Mouse (Mus musculus): ENCODE data around the gene Olfr221. TPM values are rescaled to one million over a fixed set of nuclear protein-coding genes. Genes with fewer than 3 reads are reported as not detected.

The Olfr221 gene
- 0.03 TPM in 1 of 2 replicates, not detected in the other for polyA plus RNA-seq (2012)

DNA sequence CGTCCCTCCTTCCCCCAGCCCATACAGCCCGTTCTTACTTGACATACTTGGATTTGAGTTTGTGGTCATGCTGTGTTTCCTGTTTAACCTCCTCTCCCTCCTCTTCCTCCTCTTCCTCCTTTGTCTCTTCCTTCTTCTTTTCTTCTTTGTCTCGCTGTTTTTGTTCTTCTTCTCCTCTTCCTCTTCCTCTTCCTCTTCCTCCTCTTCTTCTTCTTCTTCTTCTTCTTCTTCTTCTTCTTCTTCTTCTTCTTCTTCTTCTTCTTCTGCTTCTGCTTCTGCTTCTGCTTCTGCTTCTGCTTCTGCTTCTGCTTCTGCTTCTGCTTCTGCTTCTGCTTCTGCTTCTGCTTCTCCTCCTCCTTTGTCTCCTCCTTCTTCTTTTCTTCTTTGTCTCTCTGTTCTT is at the start of gene Olfr221:
Olfr221 (minus strand) TSS at position 101 of the 400 bp plus-strand sequence.

DNA sequence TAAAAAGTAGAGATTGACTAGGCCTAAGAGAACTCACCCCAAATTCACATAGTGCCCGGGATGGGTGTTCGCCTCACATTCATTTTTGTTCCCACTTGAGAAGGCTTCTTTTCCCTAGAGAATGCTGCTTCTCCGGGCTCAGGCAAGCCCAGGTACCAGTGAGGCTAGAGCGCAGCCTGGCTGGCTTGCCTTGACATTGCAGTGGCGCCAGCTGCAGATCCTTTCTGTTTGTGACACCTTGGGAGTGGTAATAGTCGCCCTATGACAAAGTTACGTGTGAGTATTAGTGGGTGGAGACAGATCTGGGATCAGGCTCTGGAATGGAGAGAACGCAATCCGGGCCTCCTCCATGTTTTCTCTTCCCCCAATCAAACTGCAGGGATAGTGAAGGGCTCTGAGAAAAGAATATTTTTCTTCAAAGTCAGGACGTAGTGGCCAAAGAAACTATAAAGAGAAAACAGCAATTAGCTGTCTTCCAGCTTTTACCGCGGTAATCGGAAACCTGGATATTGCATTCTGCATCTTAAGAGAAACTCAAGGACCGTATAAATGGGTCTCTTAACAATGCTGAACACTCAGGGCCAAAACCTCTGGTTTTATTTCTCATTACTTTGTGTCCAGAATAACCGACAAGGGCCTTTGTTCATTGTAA is 21.6 kb downstream of the Olfr221 start, which contains the start of gene Zfp219:
Zfp219 (minus strand) TSS at position 248 of the 652 bp plus-strand sequence.

DNA sequence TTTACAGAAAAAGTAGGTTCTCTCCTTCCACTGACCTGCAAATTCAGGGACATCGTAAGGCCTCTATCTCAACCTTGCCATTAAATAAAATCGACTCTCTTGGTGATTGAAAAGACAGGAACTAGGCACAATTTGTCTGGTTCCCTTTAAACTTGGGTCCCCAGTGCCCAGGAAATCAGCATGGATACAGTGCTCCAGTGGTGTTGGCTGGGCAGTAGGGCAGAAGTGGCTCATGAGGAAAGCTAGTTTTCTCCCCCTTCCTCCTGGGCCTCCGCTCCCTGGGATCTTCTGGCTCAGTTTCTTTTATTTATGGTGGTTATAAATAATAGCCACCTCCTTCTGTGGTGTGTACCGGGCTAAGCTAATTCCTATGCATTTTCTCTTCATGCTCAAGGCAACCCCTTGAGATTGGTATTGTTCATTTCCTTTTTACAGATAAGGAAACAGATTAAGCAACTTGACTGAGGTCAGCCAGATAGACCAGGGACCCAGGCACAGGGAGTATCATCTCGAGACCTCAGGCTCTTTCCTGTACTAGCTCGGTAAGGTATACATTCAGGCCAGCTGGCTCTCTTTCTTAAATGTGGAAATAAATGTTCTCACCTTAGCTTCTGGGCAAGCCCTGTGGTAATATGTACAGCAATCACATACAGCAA is 26.7 kb downstream of the Olfr221 start, which contains the start of gene Tmem253:
Tmem253 (plus strand) TSS at position 214 of the 656 bp plus-strand sequence.

DNA sequence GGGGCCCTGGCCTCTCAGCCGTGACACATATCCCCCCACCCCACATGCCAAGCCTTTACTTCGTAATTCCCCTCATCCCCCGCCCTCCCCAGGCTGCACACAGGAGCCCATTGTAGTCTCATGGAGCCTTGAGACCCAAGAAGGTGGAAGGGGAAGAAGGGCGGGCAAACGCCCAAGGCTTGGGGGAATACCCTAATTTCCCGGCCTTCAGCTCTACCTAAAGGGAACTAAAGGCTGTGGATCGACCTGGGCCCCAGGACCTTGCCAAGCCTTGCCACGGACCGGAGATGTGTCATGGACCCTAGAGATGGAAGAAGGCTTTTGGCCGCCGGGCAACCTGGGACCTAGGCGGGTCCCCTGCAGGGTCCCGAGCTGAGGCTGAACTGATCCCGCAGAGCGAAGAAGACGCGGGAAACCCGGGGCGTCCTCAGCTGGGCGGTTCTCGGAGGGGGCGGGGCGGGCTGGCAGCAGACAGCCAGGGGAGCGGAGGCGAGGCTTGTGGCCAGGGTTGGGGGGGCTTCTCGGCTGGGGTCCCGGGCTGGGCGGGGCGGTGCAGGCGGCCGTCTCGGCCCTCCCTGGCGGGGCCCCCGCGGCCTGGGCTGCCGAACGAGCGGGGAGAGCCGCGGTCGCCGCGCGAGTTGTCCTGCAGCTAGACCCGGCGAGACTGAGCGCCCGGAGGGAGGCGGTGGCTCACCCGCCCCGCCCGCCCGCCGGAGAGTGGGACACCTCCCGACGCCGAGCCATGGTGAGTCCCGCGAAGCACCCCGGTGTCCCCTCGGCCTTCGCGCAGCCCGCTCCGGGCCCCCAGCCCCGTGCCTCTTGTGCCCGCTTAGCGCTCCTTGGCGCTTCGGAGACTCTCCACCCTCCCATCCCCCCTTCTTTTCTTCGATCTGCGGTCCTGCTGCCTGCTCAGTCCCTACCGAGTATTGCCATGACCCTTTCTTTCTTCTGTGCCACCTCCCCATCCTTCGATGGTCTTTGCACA is 57.7 kb downstream of the Olfr221 start, which contains the start of gene Arhgef40:
Arhgef40 (plus strand) TSS at position 473 of the 985 bp plus-strand sequence.

Other genes starting within 250 kb of the Olfr221 start
- not detected in 2 replicates for gene AY358078, start 242.4 kb downstream of the Olfr221 start, polyA plus RNA-seq (2012)
- gene Ear6, start 188.8 kb downstream of the Olfr221 start, polyA plus RNA-seq (2012): 0.27 and 0.76 TPM in 2 replicates
- gene Mettl17, start 157.6 kb downstream of the Olfr221 start, polyA plus RNA-seq (2012): 20.5 and 22.8 TPM in 2 replicates
- gene Slc39a2, start 149.6 kb downstream of the Olfr221 start, polyA plus RNA-seq (2012): 0.10 TPM in 1 of 2 replicates, not detected in the other
- 22.3 and 24.9 TPM in 2 replicates for gene Ndrg2, start 128.3 kb downstream of the Olfr221 start, polyA plus RNA-seq (2012)
- not detected in 2 replicates for gene Tppp2, start 124.0 kb downstream of the Olfr221 start, polyA plus RNA-seq (2012)
- gene Rnase13, start 119.7 kb downstream of the Olfr221 start, polyA plus RNA-seq (2012): not detected in 2 replicates
- gene Arhgef40, start 57.7 kb downstream of the Olfr221 start, polyA plus RNA-seq (2012): 40.8 and 45.5 TPM in 2 replicates
- gene Tmem253, start 26.8 kb downstream of the Olfr221 start, polyA plus RNA-seq (2012): 0.35 TPM in 1 of 2 replicates, not detected in the other
- gene Zfp219, start 21.7 kb downstream of the Olfr221 start, polyA plus RNA-seq (2012): 109 and 128 TPM in 2 replicates
- 37.0 and 52.0 TPM in 2 replicates for gene Hnrnpc, start 61.6 kb upstream of the Olfr221 start, polyA plus RNA-seq (2012)
- gene Rpgrip1, start 68.2 kb upstream of the Olfr221 start, polyA plus RNA-seq (2012): 2.0 and 3.0 TPM in 2 replicates
- gene Supt16, start 155.0 kb upstream of the Olfr221 start, polyA plus RNA-seq (2012): 15.2 and 16.3 TPM in 2 replicates
- 11.4 and 14.8 TPM in 2 replicates for gene Chd8, start 215.3 kb upstream of the Olfr221 start, polyA plus RNA-seq (2012)
- 38.1 and 41.5 TPM in 2 replicates for gene Tox4, start 236.7 kb upstream of the Olfr221 start, polyA plus RNA-seq (2012)
- 0.36 and 0.48 TPM in 2 replicates for gene Rab2b, start 237.1 kb upstream of the Olfr221 start, polyA plus RNA-seq (2012)

All from megakaryocyte-erythroid progenitor cell, adult 5 weeks (primary cell).